Mouse (Mus musculus) R1 (cell line): Measurements from ENCODE around the gene Gm17079.
"Not testable (repeated sequence)": the region's sequence is repeated elsewhere in the genome, so short reads cannot be mapped to it uniquely, and the experiment has no call there.

Source experiments
- DNase-seq: peaks from one replicate; pipeline ENCODE4 v3.0.0-alpha.2; 2018; ENCODE audit warnings: low read depth, low spot score

The Gm17079 gene

DNA sequence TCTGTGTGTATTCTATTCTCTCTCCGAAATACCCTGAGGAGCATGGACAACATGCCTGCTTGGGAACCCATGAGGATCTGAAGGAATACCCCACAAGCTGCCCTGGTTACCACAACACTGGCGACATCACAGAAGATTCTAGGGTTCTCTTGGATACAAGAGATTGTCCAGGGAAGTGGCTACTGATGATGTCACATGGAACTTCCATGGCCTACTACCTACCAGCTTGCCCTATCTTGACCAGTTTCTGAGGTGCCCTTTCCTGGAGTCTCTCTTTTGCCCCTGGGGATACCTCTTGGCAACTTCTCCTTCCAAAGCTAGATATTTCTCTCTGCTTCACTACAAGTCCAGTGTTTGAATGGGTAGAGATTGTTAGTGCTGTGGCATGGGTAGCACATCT is at the start of gene Gm17079:
Gene Gm17079, minus strand, starts transcription at position 101 of the 400 bp plus-strand sequence.
- DNase-seq = not testable (repeated sequence)

GRCm38 (mm10) chr14:51740347-51741170 is 45.3 kb upstream of the Gm17079 start:
- no peak for DNase-seq

GRCm38 (mm10) chr14:51739150-51739993 is 44.1 kb upstream of the Gm17079 start:
- DNase-seq = no peak

GRCm38 (mm10) chr14:51738411-51739149 is 43.3 kb upstream of the Gm17079 start:
- peak; percentile 51 for DNase-seq

- DNase-seq = no peak
These were observed 42.7 kb upstream of the Gm17079 start for GRCm38 (mm10) chr14:51737967-51738366.

GRCm38 (mm10) chr14:51717083-51717482 is 21.8 kb upstream of the Gm17079 start, which contains the start of gene Gm5800:
Gene Gm5800, minus strand, starts transcription at chr14:51717183.
- no peak for DNase-seq

DNA sequence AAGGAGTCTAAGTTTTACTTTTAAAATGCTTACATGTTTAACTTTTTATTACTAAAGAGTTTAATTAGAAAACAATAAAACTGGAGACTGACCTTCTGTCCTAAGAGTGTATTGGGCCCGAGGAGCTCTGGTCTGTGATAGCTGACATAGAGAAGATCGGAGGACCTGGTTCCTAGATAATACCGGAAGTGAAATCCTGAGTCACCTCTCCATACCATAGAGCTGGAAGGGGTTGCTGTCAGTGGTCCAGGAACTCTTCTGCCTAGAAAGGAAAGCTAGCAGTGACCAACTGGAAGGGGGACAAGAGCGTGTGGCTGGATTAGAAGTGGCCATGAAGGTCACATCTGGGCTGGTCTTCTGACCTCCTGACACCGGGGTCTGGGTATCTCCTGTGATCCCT is 18.0 kb downstream of the Gm17079 start:
- DNase-seq = no peak
